Mouse (Mus musculus): ENCODE results near the gene Plscr2. TPM values are rescaled to one million over a fixed set of nuclear protein-coding genes. Genes with fewer than 3 reads are reported as not detected.

Gene Plscr2
- polyA plus RNA-seq, 1 experiment from 2014 or later, result 0.77 TPM

GRCm38 (mm10) chr9:92260481-92261159 lies 14.8 kb upstream of the Plscr2 start:
- Histone ChIP-seq H3K9me3 (no peaks in the 10 kb centered on the region), H3K4me1 (replicated peaks) (no peaks in the 10 kb centered on the region), H3K27ac (no peak overlapping the region), H3K4me3 (no peak overlapping the region), H3K36me3 (peaks cover 45% of the 10 kb centered on the region), H3K27me3 (ENCODE audit: insufficient read depth, poor library complexity, severe bottlenecking) (no peaks in the 10 kb centered on the region)
- 84% methylated on average over 7 of the region's 7 CpGs for WGBS
- DNase-seq (ENCODE audit: low spot score), result no peak

DNA sequence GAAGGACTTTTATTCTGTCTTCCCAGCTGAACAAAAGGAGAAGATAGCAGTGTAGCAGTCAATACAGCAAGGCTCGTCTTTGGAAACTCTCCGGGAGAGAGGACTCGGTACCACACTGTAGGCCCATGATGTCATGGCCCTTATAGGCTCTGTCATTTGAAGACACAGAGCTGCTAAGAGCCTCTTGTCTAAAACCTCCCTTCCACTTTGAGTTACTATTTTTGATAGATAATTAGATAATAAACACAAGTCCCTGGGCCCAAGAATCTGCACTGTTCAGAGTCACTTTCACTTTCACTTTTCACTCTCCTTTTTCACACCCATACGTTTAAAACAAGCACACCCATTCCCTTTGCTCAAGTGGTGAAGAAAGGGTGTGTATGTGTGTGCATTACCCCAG lies 9.7 kb upstream of the Plscr2 start:
- peaks cover 77% of the 10 kb centered on the region for H3K36me3 ChIP-seq

DNA sequence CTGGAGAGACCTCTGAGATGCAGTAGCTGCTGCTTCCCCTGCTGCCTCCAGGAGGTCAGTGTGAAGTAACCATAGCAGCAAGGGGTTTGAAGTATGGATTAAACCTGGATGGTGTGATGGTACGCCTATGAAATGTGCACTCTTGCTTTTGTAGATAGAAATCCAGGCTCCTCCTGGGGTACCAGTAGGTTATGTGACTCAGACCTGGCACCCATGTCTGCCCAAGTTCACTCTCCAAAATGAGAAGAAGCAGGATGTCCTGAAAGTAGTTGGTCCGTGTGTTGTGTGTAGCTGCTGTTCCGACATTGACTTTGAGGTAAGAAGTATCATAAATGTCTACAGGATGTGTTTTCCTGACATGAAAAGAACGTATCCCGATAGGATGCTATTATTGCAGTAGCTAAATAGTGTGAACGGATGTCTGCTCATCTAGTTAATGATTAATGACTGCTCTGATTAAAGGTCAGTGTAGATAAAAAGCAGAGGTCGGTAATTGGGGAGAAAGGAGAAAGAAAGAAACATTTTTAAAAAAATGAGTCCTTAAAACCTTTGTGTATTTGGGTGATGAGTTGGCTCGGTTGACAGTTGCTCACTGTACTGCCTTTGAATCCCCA lies 8.7 kb upstream of the Plscr2 start:
- H3K9me3 ChIP-seq, result no peaks in the 10 kb centered on the region
- no peak overlapping the region for H3K4me3 ChIP-seq
- peaks cover 74% of the 10 kb centered on the region for H3K36me3 ChIP-seq
- WGBS, result 87% methylated on average over 8 of the region's 8 CpGs
- DNase-seq (ENCODE audit: low spot score), result no peak
- H3K27ac ChIP-seq, result no peak overlapping the region
- no peaks in the 10 kb centered on the region for H3K27me3 ChIP-seq (ENCODE audit: insufficient read depth, poor library complexity, severe bottlenecking)
- H3K4me1 ChIP-seq (replicated peaks), result 0 out of 2 replicates have a peak, but pooled peaks cover 3% of the 10 kb centered on the region

More for the DNA sequence above, 9.7 kb upstream of the Plscr2 start:
- H3K27me3 ChIP-seq (ENCODE audit: insufficient read depth, poor library complexity, severe bottlenecking), result no peaks in the 10 kb centered on the region
- DNase-seq (ENCODE audit: low spot score), result no peak
- H3K9me3 ChIP-seq, result no peaks in the 10 kb centered on the region
- WGBS, result 83% methylated on average over 4 of the region's 4 CpGs
- H3K4me3 ChIP-seq, result no peak overlapping the region
- H3K27ac ChIP-seq, result no peak overlapping the region
- H3K4me1 ChIP-seq (replicated peaks), result no peaks in the 10 kb centered on the region

DNA sequence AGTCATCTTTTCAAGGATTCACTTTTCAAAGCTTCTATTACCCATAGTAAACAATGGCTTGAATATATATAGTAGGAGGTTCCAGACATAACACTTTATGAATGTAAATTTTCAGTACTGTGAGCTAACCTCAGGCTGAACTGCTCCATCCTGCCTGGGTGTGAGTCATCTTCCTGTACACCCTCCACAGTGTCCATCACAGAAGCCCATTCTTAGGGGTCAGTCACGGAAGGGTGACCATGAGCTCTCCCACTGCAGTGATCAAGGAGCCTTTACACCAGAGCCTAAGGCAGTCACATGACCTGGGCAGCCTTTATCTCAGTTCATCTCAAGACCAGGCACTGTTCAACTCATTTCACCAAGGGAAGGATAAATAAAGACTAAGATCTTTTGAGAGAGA lies 7.7 kb upstream of the Plscr2 start:
- Histone ChIP-seq H3K4me1 (replicated peaks) (0 out of 2 replicates have a peak, but pooled peaks cover 3% of the 10 kb centered on the region), H3K36me3 (peaks cover 71% of the 10 kb centered on the region), H3K4me3 (no peak overlapping the region), H3K9me3 (no peaks in the 10 kb centered on the region), H3K27me3 (ENCODE audit: insufficient read depth, poor library complexity, severe bottlenecking) (no peaks in the 10 kb centered on the region), H3K27ac (no peak overlapping the region)
- no peak for DNase-seq (ENCODE audit: low spot score)
- 80% methylated on average over 1 of the region's 1 CpGs for WGBS

- WGBS, result 96% methylated on average over 5 of the region's 5 CpGs
- 0 out of 2 replicates have a peak, but pooled peaks cover 6% of the 10 kb centered on the region for H3K4me1 ChIP-seq (replicated peaks)
- H3K36me3 ChIP-seq, result peaks cover 74% of the 10 kb centered on the region
Measured at GRCm38 (mm10) chr9:92269829-92270404, 5.5 kb upstream of the Plscr2 start.

GRCm38 (mm10) chr9:92270927-92271326 lies 4.5 kb upstream of the Plscr2 start:
- Histone ChIP-seq H3K9me3 (no peaks in the 10 kb centered on the region), H3K4me3 (no peak overlapping the region), H3K36me3 (peaks cover 67% of the 10 kb centered on the region), H3K4me1 (replicated peaks) (peaks cover 11% of the 10 kb centered on the region; the same call in 1 of the 2 replicates), H3K27ac (no peak overlapping the region), H3K27me3 (ENCODE audit: insufficient read depth, poor library complexity, severe bottlenecking) (no peaks in the 10 kb centered on the region)
- WGBS, result 55% methylated on average over 4 of the region's 4 CpGs
- DNase-seq (ENCODE audit: low spot score), result no peak

More at GRCm38 (mm10) chr9:92269829-92270404, 5.5 kb upstream of the Plscr2 start:
- H3K9me3 ChIP-seq, result no peaks in the 10 kb centered on the region
- no peaks in the 10 kb centered on the region for H3K27me3 ChIP-seq (ENCODE audit: insufficient read depth, poor library complexity, severe bottlenecking)
- no peak overlapping the region for H3K4me3 ChIP-seq
- H3K27ac ChIP-seq, result no peak overlapping the region
- no peak for DNase-seq (ENCODE audit: low spot score)

GRCm38 (mm10) chr9:92272650-92273049 lies 2.8 kb upstream of the Plscr2 start:
- Histone ChIP-seq H3K4me1 (replicated peaks) (peaks cover 11% of the 10 kb centered on the region; the same call in 1 of the 2 replicates), H3K27ac (no peak overlapping the region), H3K9me3 (no peaks in the 10 kb centered on the region), H3K4me3 (no peak overlapping the region), H3K36me3 (peaks cover 50% of the 10 kb centered on the region), H3K27me3 (ENCODE audit: insufficient read depth, poor library complexity, severe bottlenecking) (no peaks in the 10 kb centered on the region)
- DNase-seq (ENCODE audit: low spot score), result no peak
- 92% methylated on average over 4 of the region's 4 CpGs for WGBS

GRCm38 (mm10) chr9:92273271-92273670 lies 2.1 kb upstream of the Plscr2 start:
- Histone ChIP-seq H3K27me3 (ENCODE audit: insufficient read depth, poor library complexity, severe bottlenecking) (no peaks in the 10 kb centered on the region), H3K4me3 (no peak overlapping the region), H3K9me3 (no peaks in the 10 kb centered on the region), H3K36me3 (peaks cover 44% of the 10 kb centered on the region), H3K27ac (no peak overlapping the region), H3K4me1 (replicated peaks) (peaks cover 11% of the 10 kb centered on the region; the same call in 1 of the 2 replicates)
- WGBS, result 85% methylated on average over 2 of the region's 2 CpGs
- DNase-seq (ENCODE audit: low spot score), result no peak

DNA sequence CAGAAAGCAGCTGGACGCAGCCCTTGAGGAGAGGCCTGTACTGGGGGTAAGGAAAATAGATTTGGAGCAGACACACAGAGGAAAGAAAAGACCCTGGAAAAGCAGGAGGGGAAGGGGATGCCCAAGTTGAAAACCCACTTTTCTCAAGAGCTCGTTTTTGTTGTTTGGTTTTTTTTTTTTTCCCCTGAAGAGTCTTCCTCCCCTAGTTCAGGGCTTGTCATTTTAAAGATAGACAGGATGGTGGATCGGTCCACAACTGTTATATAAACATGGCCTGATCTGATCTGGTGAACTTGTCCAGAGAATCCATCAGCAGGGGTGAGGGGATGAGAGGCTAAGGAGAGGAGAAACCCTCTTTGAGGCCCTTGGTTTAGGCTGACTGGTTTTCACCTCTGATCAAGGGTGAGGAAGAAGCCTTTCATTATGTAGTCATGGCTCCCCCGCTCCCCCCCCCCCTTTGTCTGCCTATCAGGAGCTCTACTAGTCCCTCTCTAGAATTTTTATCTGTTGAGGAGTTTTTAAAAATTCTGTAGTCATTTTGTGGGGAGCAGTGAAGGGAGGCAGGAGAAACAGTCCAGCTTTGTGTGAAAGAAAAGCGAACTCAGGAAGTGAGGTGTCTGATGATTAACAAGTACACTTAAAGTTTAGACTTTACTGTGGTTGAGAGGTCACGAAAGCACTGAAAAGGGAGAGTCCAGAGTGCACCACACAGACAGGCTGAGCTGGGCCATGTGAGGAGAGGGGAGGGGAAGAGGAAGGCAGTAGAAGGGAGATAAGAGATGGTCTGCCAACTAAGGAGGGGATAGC lies 1.2 kb upstream of the Plscr2 start:
- H3K4me1 ChIP-seq (replicated peaks), result peaks cover 11% of the 10 kb centered on the region; the same call in 1 of the 2 replicates
- no peak overlapping the region for H3K27ac ChIP-seq
- 68% methylated on average over 6 of the region's 6 CpGs for WGBS
- no peaks in the 10 kb centered on the region for H3K27me3 ChIP-seq (ENCODE audit: insufficient read depth, poor library complexity, severe bottlenecking)
- DNase-seq (ENCODE audit: low spot score), result no peak
- H3K9me3 ChIP-seq, result no peaks in the 10 kb centered on the region
- H3K36me3 ChIP-seq, result peaks cover 35% of the 10 kb centered on the region
- no peak overlapping the region for H3K4me3 ChIP-seq

- no peaks in the 10 kb centered on the region for H3K27me3 ChIP-seq (ENCODE audit: insufficient read depth, poor library complexity, severe bottlenecking)
- no peak overlapping the region for H3K27ac ChIP-seq
- H3K4me1 ChIP-seq (replicated peaks), result peaks cover 8% of the 10 kb centered on the region; the same call in 1 of the 2 replicates
- no peak overlapping the region for H3K4me3 ChIP-seq
- WGBS, result 82% methylated on average over 7 of the region's 7 CpGs
- no peaks in the 10 kb centered on the region for H3K9me3 ChIP-seq
- DNase-seq (ENCODE audit: low spot score), result no peak
- H3K36me3 ChIP-seq, result peaks cover 14% of the 10 kb centered on the region
Measured at GRCm38 (mm10) chr9:92276360-92276759, 958 bp downstream of the Plscr2 start.

GRCm38 (mm10) chr9:92280048-92280447 lies 4.6 kb downstream of the Plscr2 start:
- Histone ChIP-seq H3K27ac (no peak overlapping the region), H3K27me3 (ENCODE audit: insufficient read depth, poor library complexity, severe bottlenecking) (no peaks in the 10 kb centered on the region), H3K4me3 (no peak overlapping the region), H3K4me1 (replicated peaks) (peaks cover 5% of the 10 kb centered on the region; the same call in 1 of the 2 replicates), H3K9me3 (no peaks in the 10 kb centered on the region), H3K36me3 (no peaks in the 10 kb centered on the region)
- 91% methylated on average over 1 of the region's 1 CpGs for WGBS
- no peak for DNase-seq (ENCODE audit: low spot score)

- no peaks in the 10 kb centered on the region for H3K9me3 ChIP-seq
- H3K4me1 ChIP-seq (replicated peaks), result no peaks in the 10 kb centered on the region
- no peak overlapping the region for H3K27ac ChIP-seq
- WGBS, result 43% methylated on average over 7 of the region's 7 CpGs
- DNase-seq (ENCODE audit: low spot score), result no peak
- no peak overlapping the region for H3K4me3 ChIP-seq
- H3K36me3 ChIP-seq, result no peaks in the 10 kb centered on the region
- no peaks in the 10 kb centered on the region for H3K27me3 ChIP-seq (ENCODE audit: insufficient read depth, poor library complexity, severe bottlenecking)
Measured at GRCm38 (mm10) chr9:92282563-92283171, 7.3 kb downstream of the Plscr2 start.

Measured in hindbrain, embryonic 10.5 days (tissue).